Mouse (Mus musculus): Measurements from ENCODE around the gene Ly6g. TPM values are rescaled to one million over a fixed set of nuclear protein-coding genes. Genes with fewer than 3 reads are reported as not detected.
"Not testable (repeated sequence)": the region's sequence is repeated elsewhere in the genome, so short reads cannot be mapped to it uniquely, and the experiment has no call there.

The Ly6g gene
- not detected in 2 replicates for polyA plus RNA-seq (2015; fragmentation: Nextera tagmentation; extraction: Ambion mirVana)

GRCm38 (mm10) chr15:75154940-75155339, at the start of gene Ly6g:
Gene Ly6g, plus strand, starts transcription at chr15:75155240.
- H3K9ac ChIP-seq = no peak within 1 kb of the TSS
- no peaks in the 10 kb centered on the region for H3K4me1 ChIP-seq
- H3K36me3 ChIP-seq = no peaks in the 10 kb centered on the region
- no peaks in the 10 kb centered on the region for H3K27me3 ChIP-seq
- no peaks in the 10 kb centered on the region for H3K9me3 ChIP-seq
- 87% methylated on average over 1 of the region's 1 CpGs for WGBS
- no peak within 1 kb of the TSS for H3K4me2 ChIP-seq (replicated peaks)
- no peak for ATAC-seq (ENCODE audit: low FRiP score, low read depth)
- no peak within 1 kb of the TSS for H3K4me3 ChIP-seq
- H3K27ac ChIP-seq = no peak within 1 kb of the TSS

- WGBS = 78% methylated on average over 2 of the region's 5 CpGs
- not testable (repeated sequence) for ATAC-seq (ENCODE audit: low FRiP score, low read depth)
Observed at GRCm38 (mm10) chr15:75110424-75110823, 44.6 kb upstream of the Ly6g start.

GRCm38 (mm10) chr15:75111861-75112630, 43.0 kb upstream of the Ly6g start, which contains the start of gene Ly6c2:
Gene Ly6c2, minus strand, starts transcription at chr15:75111970.
- not testable (repeated sequence) for H3K9me3 ChIP-seq; H3K27me3 ChIP-seq; ATAC-seq (ENCODE audit: low FRiP score, low read depth); H3K4me1 ChIP-seq; H3K4me2 ChIP-seq (replicated peaks); H3K9ac ChIP-seq; H3K36me3 ChIP-seq; H3K27ac ChIP-seq; H3K4me3 ChIP-seq
- 86% methylated on average over 1 of the region's 1 CpGs for WGBS

More at GRCm38 (mm10) chr15:75110424-75110823, 44.6 kb upstream of the Ly6g start:
- not testable (repeated sequence) for H3K4me1 ChIP-seq; H3K9ac ChIP-seq; H3K27me3 ChIP-seq; H3K27ac ChIP-seq; H3K4me3 ChIP-seq; H3K36me3 ChIP-seq; H3K4me2 ChIP-seq (replicated peaks); H3K9me3 ChIP-seq

- H3K9me3 ChIP-seq = no peaks in the 10 kb centered on the region
- H3K27me3 ChIP-seq = no peaks in the 10 kb centered on the region
- H3K27ac ChIP-seq = no peak overlapping the region
- no peaks in the 10 kb centered on the region for H3K4me1 ChIP-seq
- 77% methylated on average over 2 of the region's 2 CpGs for whole genome bisulfite sequencing
- no peak overlapping the region for H3K9ac ChIP-seq
- H3K4me2 ChIP-seq (replicated peaks) = no peak overlapping the region
- no peak for ATAC-seq (ENCODE audit: low FRiP score, low read depth)
- no peaks in the 10 kb centered on the region for H3K36me3 ChIP-seq
- H3K4me3 ChIP-seq = no peak overlapping the region
Observed at GRCm38 (mm10) chr15:75116525-75116924, 38.5 kb upstream of the Ly6g start.

GRCm38 (mm10) chr15:75117481-75117880, 37.6 kb upstream of the Ly6g start:
- not testable (repeated sequence) for H3K4me3 ChIP-seq; H3K9ac ChIP-seq; ATAC-seq (ENCODE audit: low FRiP score, low read depth); H3K27me3 ChIP-seq; H3K36me3 ChIP-seq; H3K4me1 ChIP-seq; H3K27ac ChIP-seq; H3K9me3 ChIP-seq; H3K4me2 ChIP-seq (replicated peaks)
- 90% methylated on average over 5 of the region's 5 CpGs for WGBS

GRCm38 (mm10) chr15:75118742-75119141, 36.3 kb upstream of the Ly6g start:
- not testable (repeated sequence) for H3K4me3 ChIP-seq; H3K27me3 ChIP-seq; H3K4me2 ChIP-seq (replicated peaks); H3K9ac ChIP-seq; H3K4me1 ChIP-seq; H3K27ac ChIP-seq; H3K36me3 ChIP-seq; H3K9me3 ChIP-seq; ATAC-seq (ENCODE audit: low FRiP score, low read depth)
- WGBS = 23% methylated on average over 5 of the region's 7 CpGs

- Histone ChIP-seq H3K36me3 (no peaks in the 10 kb centered on the region), H3K27ac (no peak overlapping the region), H3K9me3 (no peaks in the 10 kb centered on the region), H3K4me1 (no peaks in the 10 kb centered on the region), H3K4me2 (replicated peaks) (no peak overlapping the region), H3K9ac (no peak overlapping the region), H3K4me3 (no peak overlapping the region), H3K27me3 (no peaks in the 10 kb centered on the region)
- no peak for ATAC-seq (ENCODE audit: low FRiP score, low read depth)
- WGBS = 10% methylated on average over 2 of the region's 2 CpGs
Observed at GRCm38 (mm10) chr15:75120066-75120465, 35.0 kb upstream of the Ly6g start.

- not testable (repeated sequence) for H3K4me2 ChIP-seq (replicated peaks); ATAC-seq (ENCODE audit: low FRiP score, low read depth)
- WGBS = 88% methylated on average over 2 of the region's 2 CpGs
Observed at GRCm38 (mm10) chr15:75132346-75132745, 22.7 kb upstream of the Ly6g start.

GRCm38 (mm10) chr15:75135090-75135783, 19.8 kb upstream of the Ly6g start:
- H3K27ac ChIP-seq; H3K36me3 ChIP-seq; H3K4me1 ChIP-seq; H3K27me3 ChIP-seq; H3K9ac ChIP-seq; H3K4me3 ChIP-seq; H3K9me3 ChIP-seq; ATAC-seq (ENCODE audit: low FRiP score, low read depth); H3K4me2 ChIP-seq (replicated peaks): not testable (repeated sequence)
- 72% methylated on average over 2 of the region's 2 CpGs for WGBS

More at GRCm38 (mm10) chr15:75132346-75132745, 22.7 kb upstream of the Ly6g start:
- not testable (repeated sequence) for H3K9ac ChIP-seq, H3K36me3 ChIP-seq, H3K9me3 ChIP-seq, H3K27ac ChIP-seq, H3K4me1 ChIP-seq, H3K27me3 ChIP-seq, H3K4me3 ChIP-seq

GRCm38 (mm10) chr15:75137739-75138138, 17.3 kb upstream of the Ly6g start:
- H3K27me3 ChIP-seq; H3K9ac ChIP-seq; H3K4me3 ChIP-seq; H3K27ac ChIP-seq; H3K36me3 ChIP-seq; H3K4me1 ChIP-seq; H3K9me3 ChIP-seq; ATAC-seq (ENCODE audit: low FRiP score, low read depth); H3K4me2 ChIP-seq (replicated peaks): not testable (repeated sequence)
- 73% methylated on average over 3 of the region's 3 CpGs for WGBS

- ATAC-seq (ENCODE audit: low FRiP score, low read depth); H3K4me1 ChIP-seq: not testable (repeated sequence)
- 51% methylated on average over 6 of the region's 6 CpGs for WGBS
Observed at GRCm38 (mm10) chr15:75141812-75142360, 13.2 kb upstream of the Ly6g start.

GRCm38 (mm10) chr15:75143735-75144134, 11.3 kb upstream of the Ly6g start:
- 54% methylated on average over 3 of the region's 3 CpGs for WGBS
- no peaks in the 10 kb centered on the region for H3K36me3 ChIP-seq
- ATAC-seq (ENCODE audit: low FRiP score, low read depth) = no peak

More at GRCm38 (mm10) chr15:75141812-75142360, 13.2 kb upstream of the Ly6g start:
- H3K4me2 ChIP-seq (replicated peaks); H3K27ac ChIP-seq; H3K9ac ChIP-seq; H3K27me3 ChIP-seq; H3K9me3 ChIP-seq; H3K36me3 ChIP-seq; H3K4me3 ChIP-seq: not testable (repeated sequence)

More at GRCm38 (mm10) chr15:75143735-75144134, 11.3 kb upstream of the Ly6g start:
- Histone ChIP-seq H3K27ac (no peak overlapping the region), H3K4me1 (no peaks in the 10 kb centered on the region), H3K9ac (no peak overlapping the region), H3K9me3 (no peaks in the 10 kb centered on the region), H3K4me3 (no peak overlapping the region), H3K4me2 (replicated peaks) (no peak overlapping the region), H3K27me3 (no peaks in the 10 kb centered on the region)
